Mouse (Mus musculus) erythroblast, embryonic 14.5 days (primary cell): ENCODE data around the gene Rgs2.

Experiments used
- GATA1 ChIP-seq: IDR thresholded peaks from 2 replicates; pipeline ENCODE4 v1.6.1; 2012; ENCODE audit warnings: low read length, inconsistent platforms, mixed read lengths
- TAL1 ChIP-seq: IDR thresholded peaks from 3 replicates; pipeline ENCODE4 v1.6.1; 2012; ENCODE audit warnings: low read length, inconsistent platforms, mixed read lengths

DNA sequence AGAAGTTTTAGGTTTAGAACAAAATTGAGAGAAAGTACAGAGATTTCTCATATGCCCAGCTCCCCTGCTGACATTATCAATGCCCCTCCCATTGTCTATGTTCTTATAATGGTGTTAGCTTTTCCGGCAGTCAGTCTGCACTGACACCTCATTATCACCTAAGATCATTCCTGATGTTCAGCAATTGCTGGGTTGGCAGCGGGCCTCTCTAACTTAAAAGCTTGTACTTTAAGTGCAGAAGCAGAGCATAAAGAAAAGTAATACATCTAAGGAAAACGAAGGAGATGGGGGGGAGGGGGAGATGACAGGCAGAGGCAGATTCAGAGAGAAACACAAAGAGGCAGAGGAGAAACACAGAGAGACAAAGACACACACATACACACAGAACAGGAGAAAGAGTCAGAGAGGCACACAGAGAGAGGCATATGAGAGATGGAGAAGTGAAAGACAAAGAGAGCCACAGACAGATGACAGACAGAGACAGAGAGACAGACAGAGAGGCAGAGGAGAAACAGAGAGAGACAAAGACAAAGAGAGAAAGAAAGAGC lies 21.1 kb downstream of the Rgs2 start:
- TF ChIP-seq GATA1 (no peak), TAL1 (no peak)
